Mouse (Mus musculus) B cell, adult 2 months (primary cell): ENCODE data around the gene Helq.

Source experiments
- DNase-seq, 2 experiments: peaks; one replicate each; pipeline ENCODE4 v3.0.0; 2022

The Helq gene

GRCm38 (mm10) chr5:100776900-100777299 is 21.5 kb downstream of the Helq start:
- DNase-seq: no peak

DNA sequence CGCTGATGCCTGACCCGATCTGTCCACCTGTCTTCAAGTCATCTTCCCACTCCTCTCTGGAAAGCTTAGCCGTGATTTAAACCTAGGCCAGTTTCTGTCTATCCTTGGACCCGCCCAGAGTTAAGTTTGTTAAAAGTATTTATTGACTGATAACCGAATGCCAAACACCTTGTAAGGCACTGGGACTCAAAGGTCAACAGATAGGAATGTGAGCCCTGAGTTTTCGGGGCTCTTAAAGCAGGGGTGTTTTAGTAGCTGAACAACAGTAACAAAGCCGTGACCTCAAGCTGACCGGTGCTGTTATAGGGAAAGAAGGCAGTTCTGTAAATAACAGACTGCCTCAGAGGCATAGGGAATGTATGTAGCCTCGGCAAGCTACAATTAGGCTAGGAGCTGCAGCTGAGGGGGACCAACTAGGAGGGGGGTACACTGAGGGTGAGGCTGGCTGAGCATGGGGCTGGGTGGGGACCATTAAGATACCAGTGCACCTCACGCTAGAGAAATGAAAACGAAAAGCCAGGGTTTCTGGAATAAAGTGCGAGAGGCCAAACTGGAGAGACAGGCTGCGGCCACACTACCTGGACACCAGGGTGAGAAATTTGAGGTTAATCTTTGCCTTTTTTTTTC is 22.5 kb downstream of the Helq start:
- no peak for DNase-seq

DNA sequence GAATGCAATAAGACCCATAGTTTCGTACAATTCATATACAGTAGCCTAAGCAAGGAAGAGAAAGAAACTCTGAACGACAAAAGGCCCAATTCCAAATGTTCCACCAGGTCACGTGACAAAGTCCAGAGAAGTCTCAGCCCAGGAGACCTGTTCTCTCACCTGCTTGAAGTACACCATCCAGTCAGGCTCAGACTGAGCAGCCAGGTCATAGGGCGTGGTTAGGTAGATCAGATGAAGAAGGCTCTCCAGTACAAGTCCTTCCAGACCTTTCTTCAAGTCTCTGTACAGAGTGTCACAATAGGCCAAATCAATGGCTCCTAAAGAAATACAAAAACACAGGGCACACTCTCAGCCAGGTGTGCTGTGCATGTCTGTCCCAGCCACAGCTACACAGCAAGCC is 26.8 kb downstream of the Helq start:
- no peak for DNase-seq

GRCm38 (mm10) chr5:100766026-100766425 is 32.4 kb downstream of the Helq start:
- DNase-seq: no peak

- DNase-seq: no peak
Observed at GRCm38 (mm10) chr5:100761736-100762135, 36.7 kb downstream of the Helq start.

- no peak for DNase-seq
Observed at GRCm38 (mm10) chr5:100760049-100760663, 38.2 kb downstream of the Helq start.

GRCm38 (mm10) chr5:100758121-100758520 is 40.3 kb downstream of the Helq start:
- DNase-seq: no peak

- no peak for DNase-seq
Observed at GRCm38 (mm10) chr5:100753407-100753806, 45.0 kb downstream of the Helq start.

GRCm38 (mm10) chr5:100751655-100752054 is 46.7 kb downstream of the Helq start:
- DNase-seq: peak; percentile 4 to 8

- DNase-seq: peak; percentile 49 to 50
Observed at GRCm38 (mm10) chr5:100750617-100751255, 47.7 kb downstream of the Helq start.

- DNase-seq: no peak
Observed at GRCm38 (mm10) chr5:100738802-100739201, 59.6 kb downstream of the Helq start.

DNA sequence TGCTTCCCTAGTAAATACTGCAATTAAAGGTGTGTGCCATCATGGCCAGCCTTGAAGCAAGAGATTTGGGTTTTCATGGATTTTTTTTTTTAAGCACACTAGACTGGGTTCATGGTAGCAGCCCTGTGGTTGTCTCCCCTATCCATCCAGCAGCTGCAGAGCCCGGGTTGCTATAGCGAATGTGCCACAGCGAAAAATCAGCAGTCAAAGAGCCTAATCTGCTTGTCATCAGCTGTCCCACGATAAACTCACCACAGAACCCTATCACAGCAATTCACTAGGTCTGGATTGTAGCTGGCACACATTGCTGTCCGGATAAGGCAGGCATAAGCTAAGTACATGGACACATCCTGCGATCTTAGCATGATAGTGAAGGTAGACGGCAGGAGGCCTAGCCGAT is 61.5 kb downstream of the Helq start:
- DNase-seq: no peak

GRCm38 (mm10) chr5:100734535-100734934 is 63.9 kb downstream of the Helq start:
- DNase-seq: no peak

GRCm38 (mm10) chr5:100728757-100729156 is 69.6 kb downstream of the Helq start:
- peak; percentile 74 to 75 for DNase-seq

GRCm38 (mm10) chr5:100726001-100726400 is 72.4 kb downstream of the Helq start:
- peak; percentile 70 to 75 for DNase-seq

DNA sequence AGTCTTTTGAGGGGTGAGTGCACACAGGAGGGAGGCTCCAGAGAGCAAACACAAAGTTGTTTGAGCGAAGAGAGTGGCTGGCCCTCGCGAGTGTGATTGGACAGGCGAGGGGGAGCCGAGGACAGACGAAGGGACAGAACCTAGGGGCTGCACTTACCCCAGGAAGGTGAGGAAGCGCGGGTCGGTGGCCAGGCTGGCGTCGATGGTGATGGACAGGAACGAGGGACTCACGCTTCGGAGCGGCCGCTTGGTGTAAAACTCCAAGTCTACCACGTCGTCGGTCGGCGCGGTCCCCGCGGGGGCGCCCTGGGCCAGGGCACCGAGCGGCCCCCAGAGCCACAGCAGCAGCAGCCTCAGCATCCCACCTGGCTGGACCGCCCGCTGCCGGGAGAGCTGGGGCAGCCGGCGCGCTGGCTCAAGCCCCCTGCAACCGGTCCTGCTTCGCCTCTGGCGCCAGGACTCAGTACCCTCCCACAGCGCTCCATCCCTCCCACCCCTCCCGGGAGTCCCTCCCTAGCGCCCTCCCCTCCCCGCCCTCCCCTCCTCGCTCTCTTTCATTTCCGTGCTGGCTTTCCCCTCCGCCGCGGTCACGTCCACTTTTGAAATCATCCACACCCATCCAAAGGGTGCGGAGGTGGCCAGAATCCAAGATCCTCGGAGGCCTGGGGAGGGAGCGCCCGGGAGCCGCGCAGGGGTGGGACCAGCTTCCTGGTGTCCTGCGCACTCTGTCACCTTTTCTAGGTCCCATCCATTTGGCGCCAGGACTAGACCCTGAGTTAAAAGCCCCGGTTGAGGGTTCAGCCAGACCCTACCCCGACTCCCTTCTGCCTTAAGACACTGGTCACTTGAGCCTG is 78.9 kb downstream of the Helq start, which contains the start of gene Hpse:
Gene Hpse, minus strand, starts transcription at position 482 of the 854 bp plus-strand sequence.
- peak; percentile 65 to 71 for DNase-seq

GRCm38 (mm10) chr5:100716762-100717161 is 81.6 kb downstream of the Helq start:
- DNase-seq: no peak
